Mouse (Mus musculus): ENCODE results near the gene Gpr26.

Gene Gpr26

DNA sequence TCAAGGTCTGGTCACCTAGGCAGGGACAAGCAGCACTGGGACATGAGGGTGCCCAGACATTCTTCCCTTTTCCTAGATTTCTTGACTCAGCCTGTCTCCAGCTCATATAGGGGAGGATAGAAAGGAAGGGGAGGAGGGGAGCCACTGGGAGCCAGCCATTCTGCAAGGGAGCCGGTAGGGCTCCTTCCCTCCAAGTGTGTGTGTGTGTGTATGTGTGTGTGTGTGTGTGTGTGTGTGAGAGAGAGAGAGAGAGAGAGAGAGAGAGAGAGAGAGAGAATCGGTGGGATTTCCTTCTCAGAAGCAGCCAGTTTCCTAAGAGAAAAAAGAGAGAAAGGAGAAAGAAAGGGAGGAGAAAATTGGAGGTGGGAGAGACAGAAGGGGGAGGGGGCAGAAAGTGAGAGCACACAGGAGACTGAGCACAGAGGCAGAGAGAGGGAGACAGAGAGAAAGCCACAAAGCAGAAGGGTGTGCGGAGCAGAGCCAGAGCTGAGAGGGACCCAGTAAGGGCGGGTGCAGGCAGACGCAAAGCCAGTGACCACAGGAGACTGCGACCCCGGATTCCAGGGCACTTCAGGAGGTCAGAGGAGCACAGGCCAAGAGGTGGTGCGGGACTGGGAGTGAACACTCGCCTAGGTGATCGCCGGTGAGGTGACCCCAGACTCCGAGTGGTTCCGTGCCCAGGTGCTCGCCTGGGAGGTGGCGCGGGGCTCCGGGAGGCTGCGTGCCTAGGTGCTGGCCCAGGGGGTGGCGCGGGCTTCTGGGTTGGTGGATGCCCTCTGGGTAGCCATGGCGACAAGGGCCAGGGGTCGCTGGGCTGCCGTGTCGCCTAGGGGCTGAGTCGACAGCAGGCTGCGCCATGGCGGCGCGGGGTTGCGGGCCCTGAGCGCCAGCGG, at the start of gene Gpr26:
Gene Gpr26 (plus strand): TSS at position 438 of the 893 bp plus-strand sequence.
- no peak for DNase-seq (ENCODE audit: low read depth in 2 of 2, low spot score in 2 of 2)

DNA sequence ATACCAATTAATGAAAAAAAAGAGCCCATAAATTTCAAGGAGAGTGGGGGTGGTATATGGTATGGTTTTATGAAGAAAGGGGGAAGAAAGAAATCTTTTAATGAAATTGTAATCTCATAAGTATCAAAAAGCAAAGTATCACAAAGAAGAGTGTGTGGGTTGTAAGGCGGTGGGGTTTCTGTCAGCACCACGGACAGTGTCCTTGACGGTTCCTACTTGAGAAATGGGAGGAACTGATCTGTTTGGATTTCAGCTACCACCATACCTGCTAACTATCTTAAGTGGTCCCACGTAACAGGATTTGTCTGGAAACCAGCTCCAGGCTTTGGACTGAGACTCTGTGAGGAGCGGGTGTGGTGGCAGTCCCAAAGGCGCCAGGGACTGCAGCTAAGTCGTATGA, 48.9 kb upstream of the Gpr26 start:
- DNase-seq (ENCODE audit: low read depth in 2 of 2, low spot score in 2 of 2): no peak

DNA sequence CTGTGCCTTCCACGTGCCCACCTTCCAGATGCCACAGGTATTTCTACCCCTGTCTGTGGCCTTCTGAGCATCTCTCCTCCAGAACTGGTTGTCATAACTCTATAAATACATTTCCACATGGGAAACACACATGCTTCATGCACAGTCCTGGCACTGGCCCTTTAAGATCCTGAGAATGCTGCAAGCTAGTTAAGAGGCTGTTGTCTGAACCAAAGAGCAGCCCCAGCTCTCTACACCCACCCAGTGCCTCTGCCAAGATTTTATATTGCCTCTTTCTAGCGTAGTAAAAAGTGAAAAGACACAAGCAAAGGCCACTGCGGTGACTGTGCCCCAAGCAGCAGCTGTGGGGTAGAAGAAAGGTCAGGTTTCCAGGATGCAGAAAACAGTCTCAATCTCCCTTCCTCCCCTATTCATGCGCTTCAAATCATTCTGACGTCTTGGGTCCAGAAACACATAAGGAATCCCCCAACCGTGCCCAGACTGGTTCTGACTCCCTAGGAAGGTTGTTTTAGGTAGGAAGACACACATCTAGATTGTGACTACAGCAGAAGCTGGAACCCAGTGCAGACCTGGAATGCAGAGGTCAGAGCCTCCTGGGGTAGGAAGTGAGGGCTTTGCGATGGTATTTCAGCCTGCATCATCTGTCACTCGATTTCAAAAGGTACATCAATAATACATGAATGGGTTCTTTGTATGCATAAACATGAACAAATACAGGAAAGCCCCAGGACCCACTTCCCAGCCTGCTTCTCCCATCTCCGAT, 38.8 kb upstream of the Gpr26 start:
- no peak for DNase-seq (ENCODE audit: low read depth in 2 of 2, low spot score in 2 of 2)

DNA sequence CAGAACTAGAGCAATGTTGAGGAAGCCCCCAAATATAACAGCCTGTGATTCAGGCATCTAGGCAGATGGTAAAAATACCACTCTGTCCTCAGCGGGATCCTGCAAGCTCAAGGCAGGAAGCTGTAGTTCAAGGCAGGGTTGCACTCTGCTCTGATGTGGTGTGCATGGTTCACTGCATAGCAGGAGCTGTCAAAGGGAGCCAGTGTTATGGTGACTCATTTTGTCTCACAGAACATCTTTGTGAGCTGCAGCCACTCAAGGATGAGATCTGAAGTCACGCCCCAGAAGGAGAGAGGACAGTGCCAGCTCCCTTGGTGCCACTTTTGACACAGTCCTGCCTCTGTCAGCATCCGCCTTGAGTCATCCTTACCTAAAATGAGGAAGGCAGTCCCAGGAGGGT, 28.6 kb upstream of the Gpr26 start:
- DNase-seq (ENCODE audit: low read depth in 2 of 2, low spot score in 2 of 2): no peak

DNA sequence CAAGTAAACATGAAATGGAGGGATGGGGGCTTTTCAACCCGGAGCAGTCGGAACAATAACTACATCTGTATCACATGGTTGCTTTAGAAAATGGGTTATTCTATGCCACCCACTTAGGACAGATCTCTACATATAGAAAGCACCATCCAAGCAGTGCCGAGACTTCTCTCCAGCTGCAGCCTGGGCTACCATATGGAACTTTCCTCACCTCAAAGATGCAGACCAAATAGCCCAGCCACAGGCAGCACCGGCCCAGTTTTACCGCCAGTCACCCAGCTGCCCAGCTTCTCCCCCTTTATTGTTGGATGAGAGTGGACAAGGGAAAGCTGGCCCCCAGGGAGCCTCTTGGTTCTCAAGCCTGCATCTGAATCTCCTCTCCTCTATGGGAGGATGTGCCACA, 15.1 kb upstream of the Gpr26 start:
- DNase-seq (ENCODE audit: low read depth in 2 of 2, low spot score in 2 of 2): no peak

DNA sequence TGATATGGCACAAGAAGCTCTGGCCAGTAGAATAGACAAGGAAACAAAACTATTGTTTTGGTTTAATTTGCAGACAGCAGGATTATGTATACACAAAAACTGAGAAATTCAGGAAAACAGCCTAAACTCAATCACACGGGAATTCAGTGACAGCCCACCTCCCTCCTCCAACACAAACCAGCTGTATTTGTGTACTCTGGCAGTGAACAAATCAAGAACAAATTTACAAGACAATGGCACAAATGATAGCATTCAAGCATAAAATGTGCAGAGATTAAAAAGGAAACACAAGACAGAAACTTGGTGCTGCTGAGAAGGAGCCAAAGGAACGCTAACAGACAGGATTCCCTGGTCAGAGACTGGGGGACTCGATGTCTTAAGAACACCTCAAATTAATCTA, 12.9 kb upstream of the Gpr26 start:
- no peak for DNase-seq (ENCODE audit: low read depth in 2 of 2, low spot score in 2 of 2)

DNA sequence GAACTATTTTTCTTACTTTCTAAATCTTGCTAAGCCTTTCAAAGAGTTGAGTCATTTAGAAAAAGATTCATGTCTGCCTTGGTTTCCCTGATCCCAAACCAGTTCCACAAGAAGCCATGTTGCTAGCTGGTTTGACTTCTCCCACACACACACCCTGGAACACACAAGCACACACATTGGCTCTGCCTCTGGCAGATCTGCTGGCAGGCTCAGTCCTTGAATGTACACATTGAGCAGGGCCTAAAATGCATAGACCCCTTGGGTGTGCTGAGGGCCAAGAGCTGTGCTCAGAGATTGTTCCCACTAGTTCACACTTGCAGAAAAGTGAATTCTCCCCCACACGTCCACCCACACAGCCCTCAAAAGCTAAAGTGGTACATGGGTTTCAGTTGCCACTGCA, 7.6 kb upstream of the Gpr26 start:
- no peak for DNase-seq (ENCODE audit: low read depth in 2 of 2, low spot score in 2 of 2)

DNA sequence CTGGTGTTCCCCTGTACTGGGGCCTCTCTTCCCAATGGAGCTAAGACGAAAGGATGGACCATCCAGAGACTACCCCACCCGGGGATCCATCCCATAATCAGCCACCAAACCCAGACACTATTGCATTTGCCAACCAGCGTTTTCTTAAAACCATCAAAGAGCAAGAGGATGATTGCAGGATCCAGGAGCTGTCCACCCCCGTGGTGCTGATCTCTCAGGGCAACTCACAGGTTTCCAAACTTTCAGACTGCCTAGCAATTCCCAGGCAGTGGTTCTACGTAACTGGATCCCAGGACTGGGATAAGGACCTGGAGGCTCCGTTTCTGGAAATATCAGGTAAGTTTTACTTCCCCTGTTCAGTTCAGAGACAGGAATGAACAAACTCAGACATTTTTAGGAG, 5.7 kb upstream of the Gpr26 start:
- DNase-seq (ENCODE audit: low read depth in 2 of 2, low spot score in 2 of 2): no peak

DNA sequence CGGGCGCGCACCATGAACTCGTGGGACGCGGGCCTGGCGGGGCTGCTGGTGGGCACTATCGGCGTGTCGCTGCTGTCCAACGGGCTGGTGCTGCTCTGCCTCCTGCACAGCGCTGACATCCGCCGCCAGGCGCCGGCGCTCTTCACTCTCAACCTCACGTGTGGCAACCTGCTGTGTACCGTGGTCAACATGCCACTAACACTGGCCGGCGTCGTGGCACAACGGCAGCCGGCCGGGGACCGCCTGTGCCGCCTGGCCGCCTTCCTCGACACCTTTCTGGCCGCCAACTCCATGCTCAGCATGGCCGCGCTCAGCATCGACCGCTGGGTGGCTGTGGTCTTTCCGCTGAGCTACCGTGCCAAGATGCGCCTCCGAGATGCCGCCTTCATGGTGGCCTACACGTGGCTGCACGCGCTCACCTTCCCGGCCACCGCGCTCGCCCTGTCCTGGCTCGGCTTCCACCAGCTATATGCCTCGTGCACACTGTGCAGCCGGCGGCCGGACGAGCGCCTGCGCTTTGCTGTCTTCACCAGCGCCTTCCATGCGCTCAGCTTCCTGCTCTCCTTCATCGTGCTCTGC, 745 bp downstream of the Gpr26 start:
- DNase-seq (ENCODE audit: low read depth in 2 of 2, low spot score in 2 of 2): no peak

DNA sequence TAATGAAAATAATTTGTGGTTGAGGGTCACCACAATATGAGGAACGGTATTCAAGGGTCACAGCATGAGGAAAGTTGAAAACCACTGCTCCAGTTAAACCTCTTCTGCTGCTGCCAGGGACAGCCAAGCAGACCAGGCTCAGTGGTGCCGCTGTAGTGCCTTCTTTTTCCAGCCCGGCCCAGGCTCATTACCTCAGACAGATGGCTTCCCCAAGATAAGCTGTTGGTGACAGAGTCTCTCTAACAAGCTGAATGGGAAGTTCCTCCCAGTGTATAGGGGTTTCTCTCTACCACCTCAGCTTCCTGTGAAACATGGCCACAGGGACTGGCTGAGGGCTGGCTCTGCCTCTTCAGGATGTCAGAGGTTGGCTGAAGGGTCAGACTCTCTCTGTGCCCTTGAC, 4.0 kb downstream of the Gpr26 start:
- DNase-seq (ENCODE audit: low read depth in 2 of 2, low spot score in 2 of 2): no peak

DNA sequence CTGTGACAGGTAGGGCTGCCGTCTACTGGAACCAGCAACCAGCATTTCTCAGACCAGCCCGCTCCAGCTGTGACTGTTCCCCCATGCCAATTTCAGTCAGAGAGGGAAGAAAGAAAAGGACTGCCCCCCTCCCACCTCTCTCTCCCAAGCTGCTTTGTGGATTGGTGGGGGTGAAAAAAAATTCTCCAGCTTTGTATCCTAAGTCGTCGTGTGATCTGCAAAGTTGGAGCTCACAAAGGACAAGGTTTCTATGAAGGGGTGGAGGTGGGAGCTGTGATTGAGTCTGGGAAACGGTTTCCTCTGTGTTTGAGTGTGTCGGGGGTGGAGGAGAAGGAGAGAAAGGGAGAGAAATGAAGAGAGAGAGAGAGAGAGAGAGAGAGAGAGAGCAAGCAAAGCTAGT, 9.6 kb downstream of the Gpr26 start:
- no peak for DNase-seq (ENCODE audit: low read depth in 2 of 2, low spot score in 2 of 2)

DNA sequence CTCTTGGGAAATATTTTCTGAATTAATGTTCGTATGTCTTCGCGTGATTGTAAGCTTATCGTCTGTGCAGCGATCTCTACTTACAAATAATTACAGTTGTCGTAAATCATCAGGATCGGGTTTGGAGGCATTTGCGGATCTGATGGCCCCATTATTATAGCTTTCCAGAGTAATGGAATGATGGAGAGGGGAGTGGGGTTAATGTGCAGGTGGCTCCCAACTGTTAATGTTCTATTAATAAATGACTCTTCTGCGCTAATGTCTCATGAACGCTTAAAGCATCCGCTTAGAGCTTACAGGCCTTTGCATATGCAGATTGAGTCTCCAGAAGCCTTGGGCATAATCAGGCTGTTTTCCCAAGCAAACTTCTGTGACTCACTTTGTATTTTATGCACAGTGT, 12.3 kb downstream of the Gpr26 start:
- DNase-seq (ENCODE audit: low read depth in 2 of 2, low spot score in 2 of 2): no peak

DNA sequence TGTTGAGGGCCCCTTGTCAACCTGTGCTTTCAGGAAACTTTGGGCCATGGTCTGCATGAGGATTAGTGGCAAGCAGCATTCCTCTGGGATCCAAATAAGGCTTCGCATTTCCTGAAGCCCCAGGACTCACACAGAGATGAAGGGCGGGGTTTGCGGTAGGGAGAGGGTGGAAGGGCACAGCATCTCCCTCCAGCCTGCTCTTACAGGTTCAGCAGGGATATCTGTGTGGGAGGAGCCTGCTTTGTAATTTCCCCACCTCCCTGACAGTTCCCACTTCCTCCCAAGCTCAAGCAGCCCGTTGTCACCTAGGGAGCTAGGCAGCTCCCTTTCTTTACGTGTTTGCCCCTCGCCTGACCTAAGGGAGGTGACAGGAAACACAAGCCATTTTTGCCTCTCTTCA, 22.8 kb downstream of the Gpr26 start:
- no peak for DNase-seq (ENCODE audit: low read depth in 2 of 2, low spot score in 2 of 2)

DNA sequence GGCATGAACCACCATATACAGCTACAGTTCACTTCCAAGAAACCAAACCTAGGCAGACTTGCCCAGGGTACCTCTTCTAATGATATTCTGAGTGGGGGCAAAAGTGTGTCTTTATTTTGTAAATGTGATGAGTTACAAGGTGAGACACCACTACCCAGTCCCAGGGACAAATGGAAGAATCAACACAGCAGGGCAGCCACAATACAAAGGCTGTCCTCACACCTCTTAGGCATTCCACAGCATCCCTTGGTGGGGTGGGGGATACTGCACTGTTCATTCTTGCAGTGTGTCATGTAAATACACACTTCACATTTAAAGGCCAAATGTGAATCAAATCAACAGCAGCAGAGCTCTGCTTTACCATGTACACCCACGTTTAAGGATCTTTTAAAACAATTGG, 26.0 kb downstream of the Gpr26 start:
- DNase-seq (ENCODE audit: low read depth in 2 of 2, low spot score in 2 of 2): no peak

DNA sequence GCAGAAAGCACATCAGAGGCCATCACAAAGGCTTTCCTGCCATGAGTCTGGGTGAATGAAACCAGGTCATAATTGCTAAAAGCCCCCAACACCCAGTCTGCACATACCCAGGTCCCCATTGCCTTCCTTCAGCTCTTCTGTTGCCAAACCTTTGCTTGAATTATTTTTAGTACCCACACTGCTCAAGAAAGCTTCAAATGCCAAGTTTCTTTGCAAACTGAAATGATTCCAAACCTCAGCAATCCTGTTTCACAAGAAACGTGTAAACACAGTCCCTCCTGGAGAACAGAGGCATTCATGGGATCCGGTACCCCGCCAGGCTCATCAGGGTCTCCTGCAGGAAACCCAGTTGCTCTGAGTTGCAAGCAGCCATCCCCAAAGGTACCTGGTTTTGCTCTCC, 26.6 kb downstream of the Gpr26 start:
- DNase-seq (ENCODE audit: low read depth in 2 of 2, low spot score in 2 of 2): no peak

DNA sequence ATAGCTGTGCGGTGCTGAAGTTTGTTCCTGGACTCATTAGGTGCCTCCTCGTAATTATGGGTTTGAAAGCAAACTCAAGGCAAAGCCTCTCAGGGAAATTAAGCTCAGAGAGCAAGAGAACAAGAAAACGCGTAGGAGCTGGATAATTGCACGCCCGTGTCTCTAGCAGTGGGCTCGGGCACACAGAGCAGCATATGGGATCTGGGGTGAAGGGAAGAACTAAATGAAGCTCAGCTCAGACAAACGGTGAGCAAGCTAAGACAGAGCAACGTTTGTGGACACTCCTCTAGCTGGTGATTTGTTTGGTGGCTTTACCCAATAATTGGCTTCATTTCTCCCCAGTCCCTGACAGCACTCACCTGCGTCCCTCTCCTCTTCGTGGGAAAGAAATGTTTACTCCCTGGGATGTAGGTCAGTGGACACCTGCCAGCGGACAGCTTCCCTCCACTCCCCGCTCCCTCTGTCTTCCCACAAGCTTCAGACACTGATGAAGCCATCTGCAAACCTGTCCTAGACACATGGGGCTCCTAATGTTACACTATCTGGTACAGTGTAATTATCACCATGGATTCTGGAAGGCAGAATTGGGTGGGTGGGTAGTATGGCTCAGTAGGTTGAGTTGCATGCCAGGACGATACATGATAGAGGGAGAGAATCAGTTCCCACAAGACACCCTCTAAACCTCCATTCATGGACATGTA, 39.9 kb downstream of the Gpr26 start:
- no peak for DNase-seq (ENCODE audit: low read depth in 2 of 2, low spot score in 2 of 2)

DNA sequence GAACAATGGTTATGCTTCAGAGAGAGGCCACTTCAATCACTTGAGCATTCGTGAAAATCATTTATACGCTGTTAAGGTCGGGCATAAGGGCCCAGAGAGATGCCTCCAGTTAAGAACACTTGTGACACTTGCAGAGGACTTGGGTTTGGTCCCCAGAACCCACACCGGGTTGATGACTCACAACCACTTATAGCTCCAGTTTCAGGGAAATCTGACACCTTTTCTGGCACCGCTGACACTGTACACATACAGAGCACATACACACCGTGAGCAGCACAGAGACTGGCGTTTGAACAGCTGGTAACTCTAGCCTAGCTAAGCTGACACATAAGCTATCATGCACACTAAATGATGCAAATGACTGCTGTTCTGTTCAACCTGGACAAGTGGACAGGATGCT, 42.7 kb downstream of the Gpr26 start:
- DNase-seq (ENCODE audit: low read depth in 2 of 2, low spot score in 2 of 2): no peak

DNA sequence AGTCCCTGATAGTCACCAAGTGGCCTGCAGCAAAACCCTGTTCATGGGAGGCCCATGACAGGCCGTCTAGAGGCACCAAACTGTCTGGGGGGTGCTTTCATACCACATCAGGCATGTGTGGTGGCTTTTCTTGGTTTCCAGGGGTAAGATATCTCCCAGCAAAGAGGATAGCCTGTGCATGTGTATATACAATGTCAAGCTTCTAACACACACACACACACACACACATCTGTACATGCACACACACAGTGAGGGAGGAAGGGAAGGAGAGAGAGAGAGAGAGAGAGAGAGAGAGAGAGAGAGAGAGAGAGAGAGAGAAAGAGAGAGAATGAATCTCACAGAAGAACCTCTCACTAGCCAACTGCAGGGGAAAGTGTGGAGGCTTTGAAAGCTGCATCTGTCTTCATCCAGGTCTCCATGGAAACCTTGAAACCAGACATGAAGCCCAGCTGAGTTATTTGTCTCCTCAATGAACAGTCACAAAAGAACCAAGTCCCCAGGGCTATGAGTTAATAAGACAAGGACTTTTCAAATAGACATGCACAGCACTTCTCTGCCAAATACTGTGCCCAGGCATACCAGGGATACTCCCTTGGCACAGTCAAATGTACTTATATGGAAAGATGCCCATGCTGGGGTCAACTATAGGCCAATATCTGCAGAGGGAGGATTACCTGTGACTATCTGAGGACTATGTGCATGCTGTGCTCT, 46.9 kb downstream of the Gpr26 start:
- DNase-seq (ENCODE audit: low read depth in 2 of 2, low spot score in 2 of 2): no peak

DNA sequence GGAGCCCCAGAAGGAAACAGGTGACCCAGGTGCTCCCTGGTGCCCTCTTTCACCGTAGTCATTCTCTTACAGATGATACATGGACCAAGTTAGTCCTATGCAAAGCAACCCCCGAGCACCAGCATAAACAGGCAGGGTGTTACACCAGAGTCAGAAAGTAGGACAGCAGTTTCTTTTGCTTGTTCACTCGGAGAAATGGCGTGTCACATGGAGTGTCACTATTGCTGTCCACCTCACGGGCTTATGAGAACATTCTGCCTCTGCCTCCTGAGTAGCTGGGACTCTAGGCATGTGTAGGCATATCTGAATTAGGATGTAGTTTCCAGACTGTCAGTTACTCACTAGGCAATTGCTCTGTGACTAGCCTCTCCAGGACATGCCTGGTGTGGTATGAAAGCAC, 47.7 kb downstream of the Gpr26 start:
- no peak for DNase-seq (ENCODE audit: low read depth in 2 of 2, low spot score in 2 of 2)

DNA sequence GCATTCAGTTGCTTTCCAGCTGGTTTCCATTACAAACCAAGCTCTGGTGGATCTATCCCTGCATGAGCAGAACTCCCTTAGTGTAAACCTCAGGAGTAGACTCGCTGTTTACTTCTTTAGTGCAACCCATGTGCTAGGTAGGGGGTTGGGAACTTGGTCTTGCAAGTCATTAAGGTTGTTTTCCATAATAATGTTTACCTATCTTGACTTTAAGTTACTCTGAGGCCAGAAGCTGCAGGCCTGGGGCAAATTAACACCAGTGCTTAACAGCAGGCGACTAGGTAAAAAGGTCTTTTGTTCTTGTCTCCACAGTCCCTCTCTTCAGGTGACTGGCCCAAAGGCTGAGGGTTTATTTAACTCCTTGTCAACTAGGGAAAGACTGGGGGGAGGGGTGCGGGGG, 48.9 kb downstream of the Gpr26 start:
- DNase-seq (ENCODE audit: low read depth in 2 of 2, low spot score in 2 of 2): no peak

DNA sequence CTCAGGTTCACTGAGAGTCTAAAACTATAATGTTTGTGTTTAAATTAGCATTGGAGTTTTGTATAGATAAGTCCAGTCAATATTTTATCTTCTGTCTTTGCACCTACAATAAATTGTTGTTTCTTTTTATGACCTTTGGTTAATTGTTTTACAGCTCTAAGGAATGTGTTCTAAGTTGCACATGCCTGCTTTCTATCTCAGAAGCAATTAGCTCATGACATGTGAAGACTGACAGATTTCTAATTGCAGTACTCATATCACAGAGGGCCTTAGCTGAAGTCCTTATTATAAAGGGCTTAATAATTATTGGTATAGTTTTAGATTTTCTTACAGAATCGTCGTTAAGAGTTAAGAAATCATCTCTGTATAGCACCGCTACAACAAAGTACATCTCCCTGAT, 49.7 kb downstream of the Gpr26 start:
- no peak for DNase-seq (ENCODE audit: low read depth in 2 of 2, low spot score in 2 of 2)

Data from CD8-positive naive resting alpha-beta T cell, adult 2 months (primary cell).